Mouse (Mus musculus) liver, embryonic 11.5 days (tissue): ENCODE measurements around the gene Brk1. TPM values are rescaled to one million over a fixed set of nuclear protein-coding genes. Genes with fewer than 3 reads are reported as not detected.

ENCODE experiments used
- ATAC-seq: fragments of 200-750 bp; cut with Nextera tagmentation; replicated peaks from 2 replicates; pipeline ENCODE4 v1.8.0; 2017; ENCODE audit warnings: moderate number of reproducible peaks, mild to moderate bottlenecking, moderate TSS enrichment, moderate library complexity; ENCODE audit not compliant: low FRiP score
- DNase-seq: peaks from one replicate; pipeline ENCODE4 v3.0.0-alpha.2; 2017; ENCODE audit warnings: low spot score
- H3K27ac ChIP-seq: fragments of 300-500 bp; sonication (generic); 2 replicates; pipeline ENCODE4 v1.5.1; 2014; ENCODE audit warnings: mild to moderate bottlenecking, low read depth, low read length, control low read depth
- H3K27me3 ChIP-seq: fragments of 300-500 bp; sonication (generic); replicated peaks from 2 replicates; pipeline ENCODE4 v1.6.1; 2014; ENCODE audit warnings: low read length, mixed read lengths; ENCODE audit not compliant: control insufficient read depth, insufficient read depth
- H3K36me3 ChIP-seq: fragments of 300-500 bp; sonication (generic); 2 replicates; pipeline ENCODE4 v1.6.1; 2014; ENCODE audit warnings: mild to moderate bottlenecking, low read length, moderate library complexity, mixed read lengths; ENCODE audit not compliant: control insufficient read depth, insufficient read depth
- H3K4me1 ChIP-seq: fragments of 300-500 bp; sonication (generic); replicated peaks from 2 replicates; pipeline ENCODE4 v1.6.1; 2014; ENCODE audit warnings: low read length, mixed read lengths; ENCODE audit not compliant: control insufficient read depth, insufficient read depth
- H3K4me2 ChIP-seq: fragments of 300-500 bp; sonication (generic); 2 replicates; pipeline ENCODE4 v1.6.1; 2014; ENCODE audit warnings: mild to moderate bottlenecking, control low read depth, moderate library complexity
- H3K4me3 ChIP-seq: fragments of 300-500 bp; sonication (generic); 2 replicates; pipeline ENCODE4 v1.5.1; 2014; ENCODE audit warnings: low read depth, low read length, control low read depth
- H3K9ac ChIP-seq: fragments of 300-500 bp; sonication (generic); 2 replicates; pipeline ENCODE4 v1.6.1; 2014; ENCODE audit warnings: low read depth, low read length, control low read depth
- H3K9me3 ChIP-seq: fragments of 300-500 bp; sonication (generic); 2 replicates; pipeline ENCODE4 v1.6.1; 2016; ENCODE audit warnings: low read length, inconsistent platforms, mixed read lengths; ENCODE audit not compliant: control insufficient read depth
- WGBS: fragments of 180-500 bp; shearing (Covaris S2); extraction: QIAGEN DNeasy Blood & Tissue Kit; methylation state at CpG from one replicate; pipeline ENCODE4 v1.1.7; 2014; 5-methylcytosine and 5-hydroxymethylcytosine counted together
- polyA plus RNA-seq: library from polyadenylated mRNA; unstranded; fragments of >200 nt; fragmentation: Nextera tagmentation; extraction: Ambion mirVana; gene quantifications from 2 replicates; pipeline ENCODE4 v1.2.1, GENCODE M21; 2014

Brk1 gene
- polyA plus RNA-seq, 1 experiment from 2014 or later: 173 TPM

DNA sequence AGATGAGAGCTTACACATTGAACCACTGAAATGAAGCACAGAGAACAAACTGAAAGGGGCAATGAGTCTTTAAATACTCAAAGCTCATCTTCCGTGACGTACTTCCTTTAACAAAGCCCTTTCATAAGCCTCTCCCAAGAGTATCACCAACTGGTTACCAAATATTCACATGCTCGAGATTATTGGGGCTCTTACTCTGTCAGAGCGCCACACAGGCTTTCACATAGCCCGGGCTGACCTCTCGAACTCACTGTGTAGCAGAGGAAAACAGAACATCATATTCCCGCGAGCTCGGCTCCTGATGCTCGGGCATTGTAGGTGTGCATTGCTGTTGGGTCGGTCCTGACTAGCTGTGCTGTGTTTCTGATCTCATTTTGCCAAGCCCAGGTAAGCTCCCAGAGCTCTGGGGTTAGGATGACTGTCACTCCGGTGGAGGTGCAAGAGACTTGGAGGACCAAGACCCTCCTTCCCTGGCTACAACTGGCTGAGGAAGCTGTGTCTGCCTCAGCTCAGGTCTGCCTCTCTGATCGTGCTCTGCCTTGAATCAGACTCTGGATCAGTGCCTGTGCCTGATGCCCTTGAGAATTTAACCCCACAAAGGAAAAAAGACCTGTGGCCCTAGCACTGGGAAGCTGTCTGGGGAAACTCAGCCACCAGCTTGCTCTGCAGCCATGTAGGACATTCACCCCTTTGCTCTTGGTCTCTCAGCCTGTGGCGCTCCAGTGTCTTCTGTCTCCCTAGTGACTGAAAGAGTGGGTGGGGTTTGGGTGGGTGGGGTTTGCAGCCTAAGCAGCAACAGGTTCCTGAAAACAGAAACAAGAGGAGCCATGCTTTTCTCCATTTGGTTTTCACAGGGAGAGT, 56.1 kb downstream of the Brk1 start:
- 64% methylated on average over 14 of the region's 14 CpGs for WGBS
- Histone ChIP-seq H3K9ac (no peak overlapping the region), H3K9me3 (peaks cover 3% of the 10 kb centered on the region; the same call in 1 of the 2 replicates), H3K4me1 (peaks cover 12% of the 10 kb centered on the region), H3K4me2 (no peak overlapping the region), H3K36me3 (no peaks in the 10 kb centered on the region), H3K4me3 (no peak overlapping the region), H3K27ac (0 out of 2 replicates have a peak overlapping the region, but pooled peaks have one; percentile 32), H3K27me3 (no peaks in the 10 kb centered on the region)
- ATAC-seq: 0 out of 2 replicates have a peak, but pooled peaks have one; percentile 48
- no peak for DNase-seq

DNA sequence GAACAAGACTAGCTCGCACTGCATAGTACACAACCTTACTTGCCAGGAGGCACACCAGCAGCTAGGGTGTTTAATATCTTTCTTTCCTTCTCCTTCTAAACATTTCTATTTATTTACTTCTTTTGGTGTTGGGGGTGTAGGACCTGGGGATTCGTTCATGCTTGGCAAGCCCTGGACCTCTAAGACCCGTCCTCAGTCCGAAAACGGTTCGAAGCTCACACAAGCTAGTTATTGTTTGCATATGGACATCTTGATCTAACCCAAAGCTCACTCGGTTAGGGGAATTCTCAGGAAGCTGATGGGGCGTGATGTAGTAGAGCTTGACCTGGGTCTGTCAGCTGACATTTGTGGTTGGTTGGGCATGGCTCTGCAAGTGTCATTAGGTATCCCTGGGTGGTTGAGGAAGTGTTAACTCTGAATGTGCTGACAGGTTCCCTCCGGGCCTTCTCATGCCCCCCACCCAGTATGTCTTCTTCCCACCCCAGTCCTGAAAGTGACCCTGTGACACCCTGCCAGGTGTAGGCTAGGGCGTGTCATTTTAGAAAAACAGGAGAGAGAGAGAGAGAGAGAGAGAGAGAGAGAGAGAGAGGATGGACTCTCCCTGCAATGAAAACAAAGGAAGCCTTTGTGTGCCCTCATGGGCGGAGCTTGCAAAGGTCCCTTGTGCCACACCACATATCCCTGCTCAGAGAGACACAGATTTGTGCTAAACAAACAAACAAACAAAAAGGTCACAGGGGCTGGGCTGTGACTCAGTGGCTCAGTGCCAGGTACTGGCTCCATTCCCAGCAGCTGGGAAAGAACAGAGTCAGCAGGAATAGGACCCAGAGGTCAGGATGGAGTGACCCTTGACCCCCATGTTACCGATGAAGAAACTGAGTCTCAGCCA, 57.0 kb downstream of the Brk1 start:
- Histone ChIP-seq H3K36me3 (no peaks in the 10 kb centered on the region), H3K27ac (no peak overlapping the region), H3K27me3 (no peaks in the 10 kb centered on the region), H3K9me3 (peaks cover 3% of the 10 kb centered on the region; the same call in 1 of the 2 replicates), H3K4me3 (no peak overlapping the region), H3K4me1 (peaks cover 12% of the 10 kb centered on the region), H3K4me2 (no peak overlapping the region), H3K9ac (no peak overlapping the region)
- ATAC-seq: no peak
- no peak for DNase-seq
- 55% methylated on average over 12 of the region's 12 CpGs for WGBS

DNA sequence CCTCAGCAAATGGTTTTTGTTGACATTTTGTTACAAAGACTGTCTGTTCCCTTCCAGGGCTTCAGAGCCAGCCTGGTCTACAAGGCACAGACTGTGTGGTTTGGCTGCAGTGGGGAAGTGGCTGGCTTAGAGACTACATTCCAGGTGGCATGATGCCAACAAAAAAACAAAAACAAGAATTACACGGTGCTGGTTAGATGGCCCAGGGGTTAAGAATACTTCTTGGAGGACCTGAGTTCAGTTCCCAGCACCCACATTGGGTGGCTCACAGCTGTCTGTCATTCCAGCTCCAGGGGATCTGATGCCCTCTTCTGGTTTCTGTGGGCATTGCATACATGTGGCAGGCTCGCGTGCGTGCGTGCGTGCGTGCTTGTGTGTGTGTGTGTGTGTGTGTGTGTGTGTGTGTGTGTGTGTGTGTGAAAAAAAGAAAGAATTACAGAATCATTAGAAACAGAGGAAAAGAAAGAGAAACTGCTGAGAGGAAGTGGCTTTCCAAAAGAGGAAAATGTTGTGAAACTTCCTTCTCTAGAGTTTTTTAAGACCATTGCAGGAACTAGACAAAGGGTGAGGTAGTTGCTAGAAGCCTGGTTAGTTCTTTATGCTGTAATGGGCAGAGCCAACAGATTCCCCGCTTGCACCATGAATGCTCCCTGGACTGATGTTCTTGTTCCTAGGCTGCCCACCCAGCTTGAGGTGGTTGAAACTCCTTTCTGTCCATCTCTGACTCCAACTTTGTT, 58.6 kb downstream of the Brk1 start:
- Histone ChIP-seq H3K4me1 (peaks cover 12% of the 10 kb centered on the region), H3K9me3 (peaks cover 3% of the 10 kb centered on the region; the same call in 1 of the 2 replicates)
- ATAC-seq: no peak

DNA sequence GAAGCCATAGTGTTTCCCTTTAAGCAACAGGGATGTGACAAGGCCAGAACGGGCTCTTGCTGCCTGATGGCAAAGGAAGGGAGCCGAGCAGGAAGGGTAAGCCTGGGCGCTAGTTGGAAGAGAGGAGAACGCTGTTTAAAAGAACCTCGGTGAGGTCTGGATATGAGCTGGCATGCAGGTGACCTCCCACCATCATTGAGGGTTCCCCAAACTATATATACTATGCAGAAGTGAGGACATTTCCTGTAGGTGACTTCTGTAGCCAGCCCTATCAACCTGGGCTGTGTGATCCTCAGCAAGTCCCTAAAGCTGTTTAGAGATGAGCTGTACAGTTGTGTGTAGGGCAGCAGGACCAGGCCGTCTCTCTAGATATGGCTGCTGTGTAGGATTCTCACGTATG, 59.7 kb downstream of the Brk1 start:
- H3K36me3 ChIP-seq: no peaks in the 10 kb centered on the region
- H3K4me2 ChIP-seq: no peak overlapping the region
- peaks cover 20% of the 10 kb centered on the region for H3K4me1 ChIP-seq
- no peak overlapping the region for H3K4me3 ChIP-seq
- H3K27ac ChIP-seq: no peak overlapping the region
- no peak for DNase-seq
- 76% methylated on average over 7 of the region's 7 CpGs for WGBS
- peaks cover 3% of the 10 kb centered on the region; the same call in 1 of the 2 replicates for H3K9me3 ChIP-seq
- H3K9ac ChIP-seq: no peak overlapping the region
- ATAC-seq: no peak
- no peaks in the 10 kb centered on the region for H3K27me3 ChIP-seq

More for the DNA sequence above, 58.6 kb downstream of the Brk1 start:
- Histone ChIP-seq H3K4me3 (no peak overlapping the region), H3K4me2 (no peak overlapping the region), H3K9ac (no peak overlapping the region), H3K36me3 (no peaks in the 10 kb centered on the region), H3K27ac (no peak overlapping the region), H3K27me3 (no peaks in the 10 kb centered on the region)
- WGBS: 92% methylated on average over 8 of the region's 8 CpGs
- no peak for DNase-seq

Other genes starting within 250 kb of the Brk1 start
- 43.8 and 49.7 TPM in 2 replicates for gene Tada3, start 226.9 kb upstream of the Brk1 start, polyA plus RNA-seq
- gene Arpc4, start 226.7 kb upstream of the Brk1 start, polyA plus RNA-seq: 239 and 241 TPM in 2 replicates
- 1.6 and 2.4 TPM in 2 replicates for gene Ttll3, start 215.5 kb upstream of the Brk1 start, polyA plus RNA-seq
- gene Rpusd3, start 185.4 kb upstream of the Brk1 start, polyA plus RNA-seq: 27.4 and 32.1 TPM in 2 replicates
- 0.26 TPM in 1 of 2 replicates, not detected in the other for gene Cidec, start 169.0 kb upstream of the Brk1 start, polyA plus RNA-seq
- gene Jagn1, start 162.2 kb upstream of the Brk1 start, polyA plus RNA-seq: 72.1 and 72.7 TPM in 2 replicates
- gene Il17re, start 146.3 kb upstream of the Brk1 start, polyA plus RNA-seq: 0.74 and 1.5 TPM in 2 replicates
- gene Il17rc, start 133.3 kb upstream of the Brk1 start, polyA plus RNA-seq: 4.6 and 5.3 TPM in 2 replicates
- 17.5 and 18.5 TPM in 2 replicates for gene Creld1, start 121.5 kb upstream of the Brk1 start, polyA plus RNA-seq
- gene Prrt3, start 102.8 kb upstream of the Brk1 start, polyA plus RNA-seq: 0.16 TPM in 2 replicates
- gene Emc3, start 73.1 kb upstream of the Brk1 start, polyA plus RNA-seq: 70.8 and 75.8 TPM in 2 replicates
- 19.1 and 22.7 TPM in 2 replicates for gene Fancd2, start 73.1 kb upstream of the Brk1 start, polyA plus RNA-seq
- 0.18 TPM in 2 replicates for gene Fancd2os, start 4.1 kb upstream of the Brk1 start, polyA plus RNA-seq
- gene Vhl, start 19.2 kb downstream of the Brk1 start, polyA plus RNA-seq: 24.8 and 29.5 TPM in 2 replicates
- gene Irak2, start 33.7 kb downstream of the Brk1 start, polyA plus RNA-seq: 14.1 and 14.8 TPM in 2 replicates
- 1.2 TPM in 2 replicates for gene Tatdn2, start 92.3 kb downstream of the Brk1 start, polyA plus RNA-seq
- 0.45 TPM in 1 of 2 replicates, not detected in the other for gene Ghrl, start 115.1 kb downstream of the Brk1 start, polyA plus RNA-seq
- 236 and 241 TPM in 2 replicates for gene Sec13, start 136.0 kb downstream of the Brk1 start, polyA plus RNA-seq